Mouse (Mus musculus) layer of hippocampus, adult 11-12 months (tissue): Measurements from ENCODE around the gene Slco3a1.
"Not testable (repeated sequence)": the region's sequence is repeated elsewhere in the genome, so short reads cannot be mapped to it uniquely, and the experiment has no call there.

Experiments used
- DNase-seq: peaks from one replicate; pipeline ENCODE4 v3.0.0; 2022; ENCODE audit warnings: low spot score

Gene Slco3a1

GRCm38 (mm10) chr7:74429252-74429651 lies 125.3 kb downstream of the Slco3a1 start:
- DNase-seq: no peak

GRCm38 (mm10) chr7:74427135-74427534 lies 127.4 kb downstream of the Slco3a1 start:
- DNase-seq: no peak

GRCm38 (mm10) chr7:74425941-74426340 lies 128.6 kb downstream of the Slco3a1 start:
- DNase-seq: no peak

GRCm38 (mm10) chr7:74423928-74424850 lies 130.4 kb downstream of the Slco3a1 start:
- no peak for DNase-seq

GRCm38 (mm10) chr7:74423316-74423715 lies 131.3 kb downstream of the Slco3a1 start:
- no peak for DNase-seq

GRCm38 (mm10) chr7:74422731-74423130 lies 131.8 kb downstream of the Slco3a1 start:
- DNase-seq: no peak

- no peak for DNase-seq
These were observed 132.6 kb downstream of the Slco3a1 start for GRCm38 (mm10) chr7:74422002-74422401.

GRCm38 (mm10) chr7:74421591-74421990 lies 133.0 kb downstream of the Slco3a1 start:
- no peak for DNase-seq

- DNase-seq: no peak
These were observed 134.9 kb downstream of the Slco3a1 start for GRCm38 (mm10) chr7:74419706-74420105.

GRCm38 (mm10) chr7:74417009-74417408 lies 137.6 kb downstream of the Slco3a1 start:
- no peak for DNase-seq

- peak; percentile 26 for DNase-seq
These were observed 139.3 kb downstream of the Slco3a1 start for GRCm38 (mm10) chr7:74415241-74415640.

GRCm38 (mm10) chr7:74413738-74414716 lies 140.6 kb downstream of the Slco3a1 start:
- DNase-seq: no peak

- DNase-seq: no peak
These were observed 145.8 kb downstream of the Slco3a1 start for GRCm38 (mm10) chr7:74408601-74409323.

GRCm38 (mm10) chr7:74407851-74408250 lies 146.7 kb downstream of the Slco3a1 start:
- DNase-seq: not testable (repeated sequence)

GRCm38 (mm10) chr7:74399729-74400128 lies 154.9 kb downstream of the Slco3a1 start:
- no peak for DNase-seq

GRCm38 (mm10) chr7:74399154-74399553 lies 155.4 kb downstream of the Slco3a1 start:
- no peak for DNase-seq

- DNase-seq: no peak
These were observed 156.3 kb downstream of the Slco3a1 start for GRCm38 (mm10) chr7:74398326-74398725.

GRCm38 (mm10) chr7:74391451-74391873 lies 163.1 kb downstream of the Slco3a1 start:
- DNase-seq: no peak

GRCm38 (mm10) chr7:74389570-74389969 lies 165.0 kb downstream of the Slco3a1 start:
- no peak for DNase-seq

GRCm38 (mm10) chr7:74386257-74386656 lies 168.3 kb downstream of the Slco3a1 start:
- peak; percentile 37 for DNase-seq

- DNase-seq: no peak
These were observed 171.4 kb downstream of the Slco3a1 start for GRCm38 (mm10) chr7:74383040-74383666.
